Mouse (Mus musculus) midbrain, embryonic 16.5 days (tissue): ENCODE measurements around the gene Ttc39d. TPM values are rescaled to one million over a fixed set of nuclear protein-coding genes. Genes with fewer than 3 reads are reported as not detected.

Source experiments
- ATAC-seq: fragments of 200-750 bp; cut with Nextera tagmentation; 2 replicates; pipeline ENCODE4 v1.8.0; 2017; ENCODE audit warnings: moderate TSS enrichment
- H3K27ac ChIP-seq: fragments of 300-500 bp; sonication (generic); 2 replicates; pipeline ENCODE4 v1.5.1; 2014; ENCODE audit warnings: mild to moderate bottlenecking, low read length, mixed read lengths
- H3K27me3 ChIP-seq: fragments of 300-500 bp; sonication (generic); 2 replicates; pipeline ENCODE4 v1.6.1; 2014; ENCODE audit warnings: low read depth, low read length, mixed read lengths; ENCODE audit not compliant: control insufficient read depth, insufficient read depth
- H3K36me3 ChIP-seq: fragments of 300-500 bp; sonication (generic); 2 replicates; pipeline ENCODE4 v1.6.1; 2014; ENCODE audit warnings: mild to moderate bottlenecking, low read length, moderate library complexity, mixed read lengths; ENCODE audit not compliant: control insufficient read depth, insufficient read depth
- H3K4me1 ChIP-seq: fragments of 300-500 bp; sonication (generic); 2 replicates; pipeline ENCODE4 v1.6.1; 2014; ENCODE audit warnings: mild to moderate bottlenecking, low read length, mixed read lengths; ENCODE audit not compliant: control insufficient read depth, insufficient read depth
- H3K4me2 ChIP-seq: fragments of 300-500 bp; sonication (generic); 2 replicates; pipeline ENCODE4 v1.6.1; 2014; ENCODE audit warnings: mild to moderate bottlenecking, low read length, mixed read lengths
- H3K4me3 ChIP-seq: fragments of 300-500 bp; sonication (generic); 2 replicates; pipeline ENCODE4 v1.5.1; 2014; ENCODE audit warnings: low read depth, mild to moderate bottlenecking, low read length, moderate library complexity, mixed read lengths
- H3K9ac ChIP-seq: fragments of 300-500 bp; sonication (generic); 2 replicates; pipeline ENCODE4 v1.6.1; 2014; ENCODE audit warnings: low read depth, low read length, mixed read lengths
- H3K9me3 ChIP-seq: fragments of 300-500 bp; sonication (generic); replicated peaks from 2 replicates; pipeline ENCODE4 v1.6.1; 2014; ENCODE audit warnings: mild to moderate bottlenecking, low read length, mixed read lengths; ENCODE audit not compliant: control insufficient read depth, poor library complexity, severe bottlenecking
- WGBS: fragments of 180-500 bp; shearing (Covaris S2); extraction: QIAGEN DNeasy Blood & Tissue Kit; methylation state at CpG from one replicate; pipeline ENCODE4 v1.1.7; 2014; 5-methylcytosine and 5-hydroxymethylcytosine counted together
- polyA plus RNA-seq: library from polyadenylated mRNA; unstranded; fragments of >200 nt; fragmentation: Nextera tagmentation; extraction: Ambion mirVana; gene quantifications from 2 replicates; pipeline ENCODE4 v1.2.1, GENCODE M21; 2015

Ttc39d gene
- polyA plus RNA-seq = 0.11 and 0.30 TPM in 2 replicates

GRCm38 (mm10) chr17:80206671-80207581 lies at the start of gene Ttc39d, which contains the start of gene Srsf7:
Ttc39d (plus strand) TSS chr17:80207460.
Srsf7 (minus strand) TSS chr17:80207307.
- Histone ChIP-seq H3K4me1 (peaks cover 13% of the 10 kb centered on the region), H3K27me3 (no peaks in the 10 kb centered on the region), H3K36me3 (peaks cover 19% of the 10 kb centered on the region), H3K4me2 (peak within 1 kb of the TSS; percentile 89), H3K27ac (peak within 1 kb of the TSS; percentile 100), H3K4me3 (peak within 1 kb of the TSS; percentile 75), H3K9me3 (no peaks in the 10 kb centered on the region), H3K9ac (peak within 1 kb of the TSS; percentile 97)
- peak; percentile 92 for ATAC-seq
- under 1% methylated on average over 76 of the region's 95 CpGs for WGBS

GRCm38 (mm10) chr17:80157489-80157888 lies 49.8 kb upstream of the Ttc39d start:
- ATAC-seq = no peak
- 95% methylated on average over 6 of the region's 6 CpGs for WGBS
- no peaks in the 10 kb centered on the region for H3K4me1 ChIP-seq

GRCm38 (mm10) chr17:80160454-80160853 lies 46.8 kb upstream of the Ttc39d start:
- no peak for ATAC-seq
- Histone ChIP-seq H3K27me3 (no peaks in the 10 kb centered on the region), H3K4me1 (no peaks in the 10 kb centered on the region), H3K9ac (no peak overlapping the region), H3K36me3 (no peaks in the 10 kb centered on the region), H3K4me2 (no peak overlapping the region), H3K4me3 (no peak overlapping the region), H3K9me3 (no peaks in the 10 kb centered on the region), H3K27ac (no peak overlapping the region)
- 61% methylated on average over 5 of the region's 5 CpGs for WGBS

More at GRCm38 (mm10) chr17:80157489-80157888, 49.8 kb upstream of the Ttc39d start:
- no peak overlapping the region for H3K9ac ChIP-seq
- H3K9me3 ChIP-seq = no peaks in the 10 kb centered on the region
- no peak overlapping the region for H3K4me3 ChIP-seq
- no peaks in the 10 kb centered on the region for H3K36me3 ChIP-seq
- no peak overlapping the region for H3K27ac ChIP-seq
- H3K27me3 ChIP-seq = no peaks in the 10 kb centered on the region
- H3K4me2 ChIP-seq = no peak overlapping the region

- no peak overlapping the region for H3K27ac ChIP-seq
- no peak overlapping the region for H3K4me2 ChIP-seq
- no peak overlapping the region for H3K4me3 ChIP-seq
- no peak overlapping the region for H3K9ac ChIP-seq
- no peaks in the 10 kb centered on the region for H3K36me3 ChIP-seq
- ATAC-seq = no peak
- WGBS = 93% methylated on average over 8 of the region's 8 CpGs
- peaks cover 13% of the 10 kb centered on the region for H3K4me1 ChIP-seq
- no peaks in the 10 kb centered on the region for H3K9me3 ChIP-seq
- no peaks in the 10 kb centered on the region for H3K27me3 ChIP-seq
Observed at GRCm38 (mm10) chr17:80163991-80164390, 43.3 kb upstream of the Ttc39d start.

GRCm38 (mm10) chr17:80165741-80166140 lies 41.5 kb upstream of the Ttc39d start:
- no peak for ATAC-seq
- 77% methylated on average over 6 of the region's 6 CpGs for WGBS
- H3K27ac ChIP-seq = no peak overlapping the region
- no peak overlapping the region for H3K4me2 ChIP-seq
- H3K9me3 ChIP-seq = no peaks in the 10 kb centered on the region
- no peak overlapping the region for H3K4me3 ChIP-seq
- H3K36me3 ChIP-seq = no peaks in the 10 kb centered on the region
- H3K27me3 ChIP-seq = no peaks in the 10 kb centered on the region
- no peak overlapping the region for H3K9ac ChIP-seq
- H3K4me1 ChIP-seq = peaks cover 18% of the 10 kb centered on the region

- Histone ChIP-seq H3K27ac (no peak overlapping the region), H3K9me3 (no peaks in the 10 kb centered on the region), H3K9ac (no peak overlapping the region), H3K4me2 (no peak overlapping the region), H3K4me1 (peaks cover 18% of the 10 kb centered on the region), H3K27me3 (no peaks in the 10 kb centered on the region), H3K4me3 (no peak overlapping the region), H3K36me3 (no peaks in the 10 kb centered on the region)
- no peak for ATAC-seq
- 86% methylated on average over 6 of the region's 6 CpGs for WGBS
Observed at GRCm38 (mm10) chr17:80166346-80166745, 40.9 kb upstream of the Ttc39d start.

GRCm38 (mm10) chr17:80167436-80167835 lies 39.8 kb upstream of the Ttc39d start:
- Histone ChIP-seq H3K9me3 (no peaks in the 10 kb centered on the region), H3K4me2 (no peak overlapping the region), H3K4me1 (peaks cover 18% of the 10 kb centered on the region), H3K27me3 (no peaks in the 10 kb centered on the region), H3K9ac (no peak overlapping the region), H3K36me3 (no peaks in the 10 kb centered on the region), H3K27ac (no peak overlapping the region), H3K4me3 (no peak overlapping the region)
- WGBS = 67% methylated on average over 4 of the region's 4 CpGs
- no peak for ATAC-seq

GRCm38 (mm10) chr17:80167851-80168251 lies 39.4 kb upstream of the Ttc39d start:
- WGBS = 56% methylated on average over 7 of the region's 7 CpGs
- Histone ChIP-seq H3K27ac (peak overlapping the region; percentile 90), H3K4me3 (no peak overlapping the region), H3K4me1 (peaks cover 18% of the 10 kb centered on the region), H3K9me3 (no peaks in the 10 kb centered on the region), H3K36me3 (no peaks in the 10 kb centered on the region), H3K27me3 (no peaks in the 10 kb centered on the region), H3K4me2 (peak overlapping the region; percentile 55), H3K9ac (no peak overlapping the region; the same call in 1 of the 2 replicates)
- ATAC-seq = peak; percentile 56
